Mouse (Mus musculus) layer of hippocampus, postnatal 36 days (tissue): Measurements from ENCODE around the gene Taf9. TPM values are rescaled to one million over a fixed set of nuclear protein-coding genes. Genes with fewer than 3 reads are reported as not detected.

Experiments used
- DNase-seq, 2 experiments: peaks; one replicate each; pipeline ENCODE4 v3.0.0; 2022
- total RNA-seq, 2 experiments: library from RNA; stranded (reverse); gene quantifications; 2 replicates each; pipeline ENCODE4 v1.2.3; 2021

The Taf9 gene
- 10 to 100 TPM; 23.1 to 23.9 TPM for total RNA-seq

DNA sequence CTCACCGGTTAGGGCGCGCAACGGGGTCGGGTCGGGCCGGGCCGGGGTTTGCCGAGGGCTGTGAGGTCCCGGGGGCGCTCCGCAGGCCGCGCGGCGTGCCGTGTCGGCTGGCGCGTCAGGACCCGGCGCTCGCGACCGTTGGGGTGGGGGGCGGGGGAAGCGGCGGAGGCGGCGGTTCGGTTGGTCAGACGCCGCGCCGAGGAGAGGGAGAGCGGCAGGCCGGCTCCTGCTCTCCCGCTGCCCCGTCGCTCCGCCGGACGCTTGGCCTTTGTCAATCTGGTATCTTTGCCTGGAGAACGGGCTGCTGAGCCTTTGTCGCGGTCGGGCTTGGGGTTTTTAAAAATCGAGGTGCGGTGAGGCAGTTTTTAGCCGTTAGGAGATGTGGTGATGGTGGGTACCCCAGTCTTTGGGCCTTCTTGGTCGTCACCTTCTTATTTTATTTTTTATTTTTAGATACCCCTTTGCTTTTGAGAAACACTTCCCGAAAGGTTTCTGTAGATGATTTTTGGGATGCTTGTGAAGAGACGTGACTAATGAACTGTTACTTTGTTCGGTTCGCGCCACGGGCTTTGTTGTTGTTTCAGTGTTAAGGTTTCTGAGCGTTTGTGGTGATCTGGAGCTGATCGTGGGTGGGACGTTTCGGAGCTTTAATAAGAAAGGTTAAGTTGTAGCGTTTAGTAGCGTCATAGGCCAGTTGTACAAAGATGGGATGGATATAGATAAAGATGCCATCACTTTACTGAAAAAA is at the start of gene Taf9:
Taf9 (plus strand) TSS at position 141 of the 748 bp plus-strand sequence.
- DNase-seq = no peak

DNA sequence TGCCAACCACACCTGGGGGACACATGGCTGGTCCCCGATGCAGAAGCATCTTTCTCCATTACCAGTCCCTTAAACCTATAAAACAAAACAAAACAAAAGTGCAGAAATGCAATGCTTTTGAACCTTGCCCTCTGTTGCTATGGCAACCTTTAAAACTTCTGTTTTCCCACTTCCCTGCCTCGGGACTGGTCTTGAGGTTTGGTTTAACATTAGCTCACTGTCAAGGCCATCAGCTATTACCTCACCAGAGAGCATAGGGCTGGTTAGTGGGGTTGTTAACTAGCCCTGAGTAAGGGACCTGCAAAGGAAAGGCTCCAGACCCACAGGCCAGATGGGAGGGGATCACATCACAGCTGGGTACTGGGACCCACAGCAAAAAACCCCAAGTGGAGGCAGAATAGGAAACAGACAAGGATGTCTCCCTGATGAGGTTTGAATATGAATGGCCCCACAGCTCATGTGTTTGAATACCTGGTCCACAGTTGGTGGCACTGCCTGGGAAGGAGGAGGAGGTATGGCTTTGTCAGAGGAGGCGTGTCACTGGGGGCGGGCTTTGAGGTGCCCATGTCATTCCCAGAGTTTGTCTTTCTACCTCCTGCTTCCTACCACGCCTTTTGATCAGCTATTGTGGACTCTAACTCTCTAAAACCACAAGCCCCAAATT is 49.0 kb upstream of the Taf9 start:
- no peak for DNase-seq

DNA sequence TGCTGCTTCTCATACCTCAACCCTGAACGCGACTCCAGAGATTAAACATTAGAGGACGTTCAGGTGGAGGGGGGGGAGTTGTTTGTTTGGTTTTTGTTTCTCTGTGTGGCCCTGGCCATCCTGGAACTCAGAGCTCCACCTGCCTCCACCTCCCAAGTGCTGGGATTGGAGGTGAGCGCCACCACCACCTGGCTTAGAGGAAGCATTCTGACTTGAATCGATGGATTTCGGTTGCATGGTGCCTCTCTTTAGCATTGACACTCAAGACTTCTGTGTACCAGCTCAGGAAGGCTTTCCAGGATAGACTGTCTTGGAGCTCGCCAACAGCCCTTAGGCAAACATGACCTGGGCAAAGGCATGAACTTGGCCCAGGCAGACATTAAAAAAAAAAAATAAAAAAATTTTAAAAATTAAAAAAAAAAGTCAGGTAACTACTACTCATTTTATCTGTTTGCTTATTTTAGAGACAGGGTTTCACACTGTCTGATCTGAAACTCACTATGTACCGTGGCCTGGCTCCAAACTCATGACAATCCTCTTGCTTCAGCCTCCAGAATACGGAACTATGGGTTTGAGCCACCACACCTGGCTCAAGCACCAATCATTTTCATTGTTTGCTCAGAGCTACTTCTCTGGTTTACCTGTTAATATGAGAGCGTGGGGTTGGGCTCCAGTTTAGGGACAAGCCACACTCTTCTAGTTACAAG is 48.2 kb upstream of the Taf9 start:
- no peak for DNase-seq

DNA sequence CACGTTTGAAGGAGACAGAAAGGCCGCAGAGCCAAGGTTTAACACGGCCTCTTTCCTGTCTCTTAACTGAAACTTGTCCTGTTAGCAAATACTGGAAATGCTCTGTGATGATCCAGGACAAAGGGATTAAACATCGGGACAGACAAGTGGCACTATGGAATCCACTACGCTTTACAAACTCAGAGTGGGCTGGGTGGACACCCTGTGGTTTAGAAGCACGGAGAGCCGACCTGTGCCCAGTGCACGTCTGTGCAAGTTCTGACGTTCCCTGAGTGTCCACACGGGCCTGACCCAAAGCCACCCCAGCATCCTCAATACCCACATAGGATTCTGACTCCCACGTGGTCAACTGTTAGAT is 47.7 kb upstream of the Taf9 start:
- no peak for DNase-seq

DNA sequence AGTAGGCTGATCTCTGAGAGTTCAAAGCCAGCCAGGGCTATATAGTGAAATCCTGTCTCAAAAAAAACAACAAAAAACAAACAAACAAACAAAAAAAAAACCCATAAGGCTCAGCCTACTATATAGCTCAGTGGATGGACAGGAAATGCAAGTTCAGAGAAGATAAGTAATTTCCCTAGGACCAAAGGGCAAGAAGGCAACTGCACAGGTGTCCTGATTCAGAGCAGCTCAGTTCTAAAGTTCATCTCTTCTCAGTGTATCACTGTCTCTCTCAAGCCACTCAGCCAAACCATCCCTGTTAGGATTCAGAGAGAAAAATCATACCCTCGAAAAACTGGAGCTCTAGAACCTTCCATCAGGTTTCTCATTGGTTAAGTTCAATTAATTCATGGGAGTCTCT is 45.5 kb upstream of the Taf9 start:
- DNase-seq = no peak

DNA sequence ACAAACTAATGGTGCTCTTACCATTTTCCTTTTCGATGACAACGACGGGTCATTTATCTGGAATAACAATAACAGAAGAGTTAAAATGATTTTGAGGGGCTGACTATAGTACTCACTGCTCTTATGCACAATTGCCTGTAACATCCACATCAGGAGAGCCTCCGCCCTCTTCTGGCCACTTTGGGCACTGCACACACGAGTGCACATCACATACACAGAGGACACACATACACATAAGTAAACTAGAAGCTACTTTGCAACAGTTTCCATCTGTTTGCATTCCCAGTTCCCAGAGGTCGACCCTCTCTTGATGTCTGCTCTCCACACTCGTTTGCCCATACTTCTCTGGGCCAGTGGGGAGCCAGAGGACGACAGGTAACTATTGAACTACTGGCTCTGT is 43.6 kb upstream of the Taf9 start:
- no peak for DNase-seq

DNA sequence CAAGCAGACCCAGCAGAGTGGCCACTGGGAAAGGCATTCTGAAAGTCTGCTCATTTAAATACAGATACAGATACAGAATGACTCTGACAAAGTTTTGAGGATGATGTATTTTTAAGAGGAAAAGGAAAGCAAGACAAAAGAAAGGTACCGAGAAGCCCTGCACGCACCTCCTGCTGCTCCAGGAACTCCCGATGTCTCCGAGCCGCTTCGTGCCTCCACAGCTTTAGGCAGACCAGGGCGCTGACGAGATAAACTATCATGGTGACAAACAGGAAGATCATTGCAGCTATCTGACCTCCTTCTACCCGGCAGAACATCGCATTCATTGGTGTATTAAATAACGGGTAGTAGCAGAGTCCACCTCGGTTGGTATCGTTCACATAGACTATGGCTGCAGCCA is 40.1 kb upstream of the Taf9 start:
- DNase-seq = no peak

DNA sequence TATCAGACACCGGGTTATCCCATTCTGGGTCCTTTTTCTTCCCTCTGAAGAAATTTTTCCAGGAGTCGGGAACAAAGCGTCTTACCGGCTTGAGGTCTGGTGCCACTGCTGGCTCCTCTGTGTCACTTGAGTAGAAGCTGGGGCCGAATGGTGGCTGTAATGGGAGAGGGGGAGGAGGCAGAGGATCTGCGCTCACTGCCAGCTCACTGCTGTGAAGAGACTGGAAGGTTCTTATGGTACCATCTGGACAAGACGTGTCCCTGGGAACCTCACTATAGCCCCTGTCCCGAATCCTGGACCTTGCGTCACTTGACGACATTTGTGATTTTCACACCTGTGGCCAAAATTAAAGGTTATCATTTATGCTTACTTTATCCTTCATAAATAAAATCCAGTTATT is 39.1 kb upstream of the Taf9 start:
- DNase-seq = no peak

DNA sequence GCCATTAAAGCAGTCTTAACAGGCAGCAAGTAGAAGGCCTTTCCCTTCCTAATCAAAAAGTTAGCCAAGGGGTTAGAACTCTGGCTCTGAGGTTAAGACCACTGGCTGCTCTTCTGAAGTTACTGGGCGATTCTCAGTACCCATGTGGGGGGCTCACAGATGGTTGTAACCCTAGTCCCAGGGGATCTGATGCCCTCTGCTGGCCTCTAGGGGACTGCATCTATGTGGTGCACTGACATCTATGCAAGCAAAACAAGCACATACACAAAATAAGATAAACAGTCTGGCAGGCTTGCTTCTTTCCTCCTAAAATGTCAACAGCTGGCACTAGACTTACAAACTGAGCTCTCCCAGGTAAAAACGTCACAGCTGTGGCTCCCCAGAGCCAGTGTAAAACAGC is 38.5 kb upstream of the Taf9 start:
- DNase-seq = no peak

DNA sequence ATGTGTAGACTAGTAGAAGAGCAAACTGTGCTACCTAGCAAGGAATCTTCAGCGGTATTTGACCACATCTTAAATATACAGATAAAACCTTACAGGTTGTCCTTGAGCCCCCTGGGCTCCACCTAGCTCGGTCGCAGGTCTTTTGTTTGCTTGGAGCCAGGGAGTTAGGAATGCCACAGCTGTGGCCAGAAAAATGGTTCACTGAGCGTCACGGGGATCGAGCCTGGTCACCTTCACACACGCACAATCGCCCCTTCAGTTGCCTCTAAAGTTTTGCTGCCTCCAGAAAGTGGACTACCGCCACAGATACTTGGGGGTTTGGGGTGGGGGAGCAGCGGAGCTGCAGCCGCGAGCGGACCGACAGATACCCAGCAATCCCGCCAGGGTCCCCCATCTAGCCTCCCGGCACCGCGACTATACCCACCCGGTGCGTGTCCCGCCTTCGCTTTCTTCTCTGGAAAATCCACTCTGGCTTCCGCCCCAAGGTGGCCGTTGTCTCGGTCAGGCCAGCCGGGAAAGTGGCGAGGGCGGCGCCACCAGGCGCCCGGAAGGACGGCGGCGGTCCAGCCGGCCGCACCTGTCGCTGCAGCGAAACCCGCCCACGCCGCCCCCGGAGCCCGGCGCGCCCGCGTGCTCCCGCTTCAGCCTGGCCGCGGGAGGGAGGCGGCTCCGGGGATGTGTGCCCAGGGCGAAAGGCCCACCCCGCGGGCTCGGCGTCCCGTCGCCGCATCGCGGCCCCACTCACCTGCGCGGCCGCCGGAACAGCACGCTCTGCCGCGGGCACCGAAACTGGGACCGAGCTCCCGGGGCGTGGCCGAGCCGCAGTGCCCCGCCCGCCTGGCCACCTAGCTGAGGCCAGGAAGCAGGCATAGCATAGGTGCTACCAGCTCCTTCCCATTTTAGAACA is 34.9 kb upstream of the Taf9 start, which contains the start of gene Marveld2:
Marveld2 (minus strand) TSS at position 791 of the 907 bp plus-strand sequence.
- DNase-seq = peak; percentile 19 to 28

DNA sequence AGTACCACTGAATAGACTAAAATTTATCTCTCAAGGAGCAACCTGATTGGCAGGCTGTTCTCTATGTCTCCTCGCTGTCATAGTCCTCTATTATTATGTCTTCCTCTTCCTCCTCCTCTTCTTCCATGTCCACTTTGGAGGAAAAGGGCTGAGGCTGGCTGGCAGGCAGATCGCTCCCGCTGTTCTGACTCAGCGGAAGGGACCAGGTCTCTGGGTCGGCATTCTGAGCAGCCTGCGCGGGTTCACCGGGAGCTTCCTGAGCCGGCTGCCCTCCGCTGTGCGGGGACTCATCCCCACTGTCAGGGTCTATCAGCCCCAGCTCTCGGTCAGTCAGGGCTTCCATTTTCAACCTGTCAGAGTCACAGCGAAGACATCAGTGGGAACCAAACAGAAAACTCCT is 33.8 kb upstream of the Taf9 start:
- no peak for DNase-seq

DNA sequence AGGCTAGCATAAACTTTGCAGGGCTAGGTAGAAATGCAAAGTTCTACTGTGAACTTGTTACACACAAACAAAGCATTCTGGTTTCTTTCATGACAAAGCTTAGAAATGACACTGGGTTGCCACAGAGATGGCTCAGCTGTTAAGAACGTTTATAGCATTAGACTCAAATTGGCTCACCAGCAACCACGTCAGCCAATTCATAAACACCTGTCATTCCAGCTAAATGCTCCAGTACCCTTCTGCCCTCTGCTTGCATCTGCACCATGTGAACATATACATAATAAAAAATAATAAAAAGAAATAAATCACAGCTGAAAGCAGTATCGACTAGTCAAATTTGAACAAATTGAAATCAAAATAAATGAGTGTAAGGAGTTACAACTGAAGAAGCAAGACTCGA is 29.1 kb upstream of the Taf9 start:
- no peak for DNase-seq

DNA sequence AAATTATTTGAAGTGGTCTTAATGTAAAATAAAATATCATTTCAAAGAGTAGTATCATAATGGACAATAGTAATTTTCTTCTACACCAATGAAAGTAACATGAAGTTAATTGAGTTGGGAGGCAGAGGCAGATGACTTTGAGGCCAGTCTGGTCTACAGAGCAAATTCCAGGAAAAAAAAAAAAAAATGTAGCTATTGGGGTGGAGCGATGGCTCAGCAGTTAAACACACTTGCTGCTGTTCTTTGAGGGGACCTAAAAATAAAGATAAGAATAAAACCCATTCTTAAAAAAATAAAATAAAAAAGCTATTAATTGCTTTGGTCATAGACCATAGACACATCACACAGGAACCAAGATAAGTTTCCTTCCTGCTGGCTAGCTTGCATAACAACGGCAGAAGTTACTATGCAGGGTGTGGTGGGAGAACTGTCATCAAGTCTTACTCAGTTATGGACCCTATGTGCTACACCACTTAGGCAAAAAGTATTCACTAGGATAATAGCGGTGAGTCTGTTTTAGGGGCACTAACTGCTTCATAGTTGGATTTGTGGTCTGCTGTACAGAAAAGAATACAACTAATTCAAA is 17.2 kb upstream of the Taf9 start:
- no peak for DNase-seq

DNA sequence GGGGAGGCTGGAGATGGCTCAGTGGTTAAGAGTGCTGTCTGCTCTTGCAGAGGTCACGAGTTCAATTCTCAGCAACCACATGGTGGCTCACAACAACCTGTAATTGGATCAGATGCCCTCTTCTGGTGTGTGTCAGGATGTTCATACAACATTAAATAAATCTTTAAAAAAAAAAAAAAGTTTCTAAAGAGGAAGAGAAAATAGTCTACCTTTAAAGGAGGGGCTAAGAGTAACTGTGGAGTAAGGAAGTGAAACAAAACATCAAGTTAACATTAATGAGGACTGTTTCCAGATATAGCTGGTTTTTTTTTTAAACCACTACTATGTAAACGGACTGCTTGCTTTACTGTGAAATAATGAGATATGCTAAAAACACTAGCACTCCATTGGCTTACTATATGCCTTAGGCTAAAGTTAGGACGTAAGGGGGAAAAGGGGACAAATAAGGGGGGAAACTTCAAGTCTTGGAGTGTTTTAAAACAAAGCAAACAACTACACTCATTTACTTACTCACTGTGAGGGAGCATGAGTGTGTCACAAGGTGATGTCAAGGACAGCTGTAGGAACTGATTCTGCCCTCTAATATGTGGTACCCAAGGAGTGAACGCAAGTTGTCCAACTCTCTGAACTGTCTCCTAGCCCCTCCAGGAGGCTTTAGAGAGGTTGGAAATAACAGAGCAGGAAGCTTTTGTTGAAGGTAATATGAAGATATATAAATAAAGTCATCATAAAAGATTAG is 8.7 kb upstream of the Taf9 start:
- DNase-seq = no peak

DNA sequence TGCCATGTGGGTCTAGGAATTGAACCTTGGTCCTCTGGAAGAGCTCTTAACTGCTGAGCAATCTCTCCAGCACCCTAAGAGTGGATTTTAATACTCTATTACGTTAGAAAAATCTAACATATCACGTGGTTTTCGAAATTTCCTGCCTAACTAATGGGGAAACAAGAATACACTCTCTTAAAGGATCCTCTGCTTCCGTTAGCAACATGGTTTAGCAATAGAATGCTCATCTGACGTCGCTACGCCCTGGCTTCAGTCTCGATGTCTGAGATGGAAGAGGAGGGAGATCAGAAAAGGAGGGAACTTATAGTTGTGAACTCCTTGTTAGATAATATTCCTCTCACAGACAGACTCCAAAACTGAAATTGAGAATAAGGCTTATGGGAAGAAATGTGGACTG is 3.2 kb upstream of the Taf9 start:
- DNase-seq = no peak

DNA sequence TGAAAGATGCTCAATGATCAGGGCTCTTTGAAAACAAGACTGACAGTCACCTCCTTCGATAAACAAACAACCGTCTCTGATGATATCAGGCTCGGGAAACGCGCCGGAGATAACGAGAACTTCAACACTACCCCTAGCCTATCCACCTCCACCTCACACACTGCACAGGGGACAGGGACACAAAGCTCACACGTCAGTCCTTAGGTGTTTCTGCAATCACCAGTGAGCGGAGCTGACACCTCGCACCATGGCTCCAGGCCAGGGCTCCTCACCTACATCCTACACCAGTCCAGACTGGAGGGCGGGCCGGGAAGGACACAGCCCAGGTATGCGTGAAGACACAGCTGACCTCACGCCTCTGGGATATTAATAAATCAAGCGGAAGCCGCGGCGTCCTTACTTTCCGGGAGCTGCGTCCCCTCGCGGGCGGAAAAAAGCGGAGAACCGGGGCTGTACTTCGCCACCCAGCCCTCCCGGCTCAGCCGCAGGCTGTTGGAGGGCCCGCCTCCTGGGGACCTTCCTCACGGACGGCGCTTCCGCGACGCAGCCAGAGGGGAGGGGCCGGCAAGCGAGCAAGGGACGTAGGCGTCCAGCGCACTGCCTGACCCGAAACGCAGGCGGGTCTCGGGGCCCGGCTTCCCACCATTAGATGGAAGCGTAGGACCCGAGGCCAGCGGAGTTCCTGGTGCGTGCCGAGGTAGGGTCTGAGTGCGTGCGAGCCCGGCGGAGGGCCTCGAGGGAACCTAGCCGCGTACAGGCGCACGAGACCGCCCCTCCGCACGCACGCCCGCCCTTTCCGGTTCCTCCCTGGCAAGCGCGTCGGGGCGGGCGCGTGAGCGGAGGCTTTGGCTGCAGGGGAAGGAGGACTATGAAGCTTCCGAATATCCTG is 585 bp upstream of the Taf9 start, which contains the start of the genes Ak6 and Rad17:
Ak6 (plus strand) TSS at position 430 of the 889 bp plus-strand sequence.
Rad17 (minus strand) TSS at position 502 of the 889 bp plus-strand sequence.
- DNase-seq = peak; percentile 94 to 95

DNA sequence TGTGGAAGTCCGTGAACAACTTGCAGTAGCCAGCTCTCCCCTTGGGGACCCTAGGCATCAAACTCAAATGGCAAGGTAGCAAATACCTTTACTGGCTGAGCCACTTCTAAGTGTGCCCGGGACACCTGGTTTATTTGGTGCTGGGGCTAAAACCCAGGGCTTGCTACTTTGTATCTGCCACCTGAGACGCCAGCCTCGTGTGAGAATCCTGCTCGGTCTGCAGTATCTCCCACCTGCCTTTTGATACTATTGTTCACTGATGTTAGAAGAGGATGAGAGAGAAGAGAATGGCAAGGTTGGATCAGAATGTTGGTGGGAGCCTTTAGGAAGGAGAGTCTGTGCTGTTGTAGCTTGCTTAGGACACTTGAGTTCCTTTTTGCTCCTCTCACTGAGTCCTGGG is 6.7 kb downstream of the Taf9 start:
- DNase-seq = no peak

DNA sequence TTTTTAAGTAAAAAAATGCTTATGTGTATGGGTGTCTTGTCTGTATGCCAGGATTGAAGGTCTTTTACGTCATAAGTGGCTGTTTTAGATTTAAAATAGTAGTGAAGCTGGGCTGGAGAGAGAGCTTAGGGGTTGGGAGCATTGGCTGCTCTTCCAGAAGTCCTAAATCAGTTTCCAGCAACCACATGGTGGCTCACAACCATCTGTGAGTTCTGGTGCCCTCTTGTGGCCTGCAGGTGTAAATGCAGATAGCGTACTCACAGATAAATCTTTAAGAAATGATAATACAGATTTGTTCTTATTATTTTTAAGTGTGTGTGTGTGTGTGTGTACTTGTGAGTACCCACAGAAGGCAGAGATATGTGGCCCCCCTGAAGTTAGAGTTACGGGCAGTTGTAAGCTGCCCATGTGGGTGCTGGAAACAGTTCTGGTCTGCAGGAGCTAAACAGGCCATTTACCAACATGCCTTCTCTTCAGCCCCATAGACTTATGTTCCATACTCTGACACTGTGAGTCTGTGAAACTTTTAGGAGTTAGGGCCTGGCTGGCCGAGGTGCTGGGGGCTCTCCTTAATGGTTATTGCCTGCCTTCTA is 8.6 kb downstream of the Taf9 start:
- peak; percentile 13 to 14 for DNase-seq

DNA sequence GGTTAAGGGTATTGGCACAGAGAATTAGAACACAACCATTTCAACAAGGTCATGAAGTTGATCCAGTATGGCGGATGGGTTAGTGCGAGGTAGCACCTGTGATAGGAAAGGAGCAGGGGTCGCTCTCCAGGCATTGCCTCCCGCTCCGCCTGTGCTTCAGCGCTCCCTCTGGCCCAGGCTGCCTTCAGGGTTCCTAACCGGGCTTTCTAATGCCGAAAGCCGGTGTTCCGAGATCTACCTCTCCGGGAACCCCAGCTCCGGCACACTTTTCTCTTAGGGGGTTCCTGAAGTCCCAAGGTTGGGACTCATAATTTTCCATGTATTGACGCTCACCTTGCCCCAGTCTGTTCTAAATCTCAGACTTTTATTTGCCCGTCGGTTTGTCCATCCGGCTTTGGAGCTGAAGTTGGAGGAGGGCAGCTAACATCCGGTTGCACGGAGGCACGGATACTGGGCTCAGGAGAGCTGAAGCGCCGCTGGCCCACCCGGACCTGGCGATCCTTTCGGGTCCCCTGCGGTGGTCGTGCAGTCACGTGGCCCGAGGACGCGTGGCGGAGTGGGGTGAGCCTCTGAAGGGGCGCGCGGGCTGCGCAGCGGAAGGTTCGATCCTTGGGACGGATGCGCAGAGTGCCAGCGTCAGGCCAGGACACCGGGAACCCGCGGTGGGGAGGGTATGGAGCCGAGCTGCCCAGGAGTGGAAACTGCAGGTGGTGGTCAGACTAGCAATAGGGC is 18.1 kb downstream of the Taf9 start, which contains the start of gene Ccdc125:
Ccdc125 (plus strand) TSS at position 427 of the 732 bp plus-strand sequence.
- DNase-seq = no peak
